Mouse (Mus musculus): ENCODE measurements around the gene Psg19. TPM values are rescaled to one million over a fixed set of nuclear protein-coding genes. Genes with fewer than 3 reads are reported as not detected.

Psg19 gene
- 0.18 TPM for polyA plus RNA-seq (2017; shearing (Covaris generic))

GRCm38 (mm10) chr7:18798420-18798819 is at the start of gene Psg19:
TSS of gene Psg19 (minus strand) at chr7:18798520.

GRCm38 (mm10) chr7:18839865-18840264 is 41.5 kb upstream of the Psg19 start, which contains the start of gene Mill2:
TSS of gene Mill2 (plus strand) at chr7:18839966.

GRCm38 (mm10) chr7:18821507-18821906 is 23.2 kb upstream of the Psg19 start, which contains the start of gene Psg17:
TSS of gene Psg17 (minus strand) at chr7:18821607.

Other genes starting within 250 kb of the Psg19 start
- not detected for gene Psg27, start 231.2 kb downstream of the Psg19 start, polyA plus RNA-seq (2017; shearing (Covaris generic))
- 0.23 TPM for gene Psg23, start 182.0 kb downstream of the Psg19 start, polyA plus RNA-seq (2017; shearing (Covaris generic))
- gene Psg21, start 141.8 kb downstream of the Psg19 start, polyA plus RNA-seq (2017; shearing (Covaris generic)), result not detected
- gene Psg20, start 112.3 kb downstream of the Psg19 start, polyA plus RNA-seq (2017; shearing (Covaris generic)), result not detected
- gene Psg22, start 80.4 kb downstream of the Psg19 start, polyA plus RNA-seq (2017; shearing (Covaris generic)), result not detected
- not detected for gene Psg17, start 23.1 kb upstream of the Psg19 start, polyA plus RNA-seq (2017; shearing (Covaris generic))
- 1.1 TPM for gene Mill2, start 41.4 kb upstream of the Psg19 start, polyA plus RNA-seq (2017; shearing (Covaris generic))
- gene Pglyrp1, start 72.8 kb upstream of the Psg19 start, polyA plus RNA-seq (2017; shearing (Covaris generic)), result 84.2 TPM
- gene Ccdc61, start 111.9 kb upstream of the Psg19 start, polyA plus RNA-seq (2017; shearing (Covaris generic)), result 23.0 TPM
- gene Nova2, start 127.4 kb upstream of the Psg19 start, polyA plus RNA-seq (2017; shearing (Covaris generic)), result not detected
- gene Nanos2, start 188.9 kb upstream of the Psg19 start, polyA plus RNA-seq (2017; shearing (Covaris generic)), result not detected
- 5.5 TPM for gene Mypop, start 192.7 kb upstream of the Psg19 start, polyA plus RNA-seq (2017; shearing (Covaris generic))
- gene Irf2bp1, start 205.5 kb upstream of the Psg19 start, polyA plus RNA-seq (2017; shearing (Covaris generic)), result 32.3 TPM
- gene Foxa3, start 225.0 kb upstream of the Psg19 start, polyA plus RNA-seq (2017; shearing (Covaris generic)), result not detected
- gene Sympk, start 225.9 kb upstream of the Psg19 start, polyA plus RNA-seq (2017; shearing (Covaris generic)), result 17.2 TPM